Mouse (Mus musculus): ENCODE results near the gene Snrnp27. TPM values are rescaled to one million over a fixed set of nuclear protein-coding genes. Genes with fewer than 3 reads are reported as not detected.
A peak's percentile ranks its signal among the peaks of the same experiment; 100 is the strongest.

The Snrnp27 gene
- total RNA-seq (2021): 10 to 100 TPM; 57.6 to 58.1 TPM

DNA sequence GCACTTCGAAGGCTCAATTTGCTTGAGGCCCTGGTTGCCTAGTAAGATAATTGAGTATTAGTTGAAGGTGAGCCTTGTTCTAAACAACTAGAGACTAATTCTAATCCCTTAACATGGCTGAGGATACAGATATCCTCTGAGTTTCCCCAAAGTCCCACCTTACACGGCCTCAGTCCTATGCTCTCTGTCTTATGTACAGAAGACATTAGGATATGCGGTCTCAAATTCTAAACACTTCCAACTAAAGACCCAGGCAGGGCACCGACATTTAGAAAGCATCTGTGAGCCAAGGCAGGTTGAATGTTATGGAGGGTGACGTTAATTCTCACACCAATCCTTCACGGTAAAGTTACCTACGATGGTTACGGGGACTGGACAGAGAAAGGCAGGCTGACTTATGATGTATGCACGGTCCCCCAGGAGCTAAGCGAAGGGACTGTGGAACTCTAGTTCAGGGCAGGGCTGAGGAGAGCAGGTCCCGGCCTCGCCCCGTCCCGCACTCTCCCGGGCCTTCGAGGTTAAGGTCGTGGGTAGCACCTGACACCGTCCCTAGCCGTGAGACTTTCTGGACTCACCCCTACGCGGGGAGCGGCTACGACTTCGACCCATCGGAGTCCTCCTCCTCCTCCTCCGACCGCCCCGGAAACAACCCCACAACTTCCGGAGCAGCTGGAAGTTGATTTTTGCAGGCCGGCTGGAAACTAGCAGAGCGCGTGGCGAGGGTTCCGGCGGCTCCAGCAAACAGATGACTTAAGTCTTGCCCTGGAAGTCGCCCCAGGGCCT, at the start of gene Snrnp27:
TSS of gene Snrnp27 (minus strand) at position 651 of the 783 bp plus-strand sequence.
- intact Hi-C loops (cut with DNase I): no loop called here
- peak; percentile 86 to 89 for DNase-seq (ENCODE audit: low spot score in 2 of 2)

- intact Hi-C loops (cut with DNase I): loop anchor here (5.0 kb wide), 1 partner anchor 206 kb away; the partner anchor contains the start of gene Pcbp1
- peak; percentile 90 to 94 for DNase-seq (ENCODE audit: low spot score in 2 of 2)
These were observed 49.0 kb upstream of the Snrnp27 start, which contains the start of gene Gmcl1 for GRCm38 (mm10) chr6:86733183-86733876. Gmcl1 (minus strand) TSS chr6:86733383.

DNA sequence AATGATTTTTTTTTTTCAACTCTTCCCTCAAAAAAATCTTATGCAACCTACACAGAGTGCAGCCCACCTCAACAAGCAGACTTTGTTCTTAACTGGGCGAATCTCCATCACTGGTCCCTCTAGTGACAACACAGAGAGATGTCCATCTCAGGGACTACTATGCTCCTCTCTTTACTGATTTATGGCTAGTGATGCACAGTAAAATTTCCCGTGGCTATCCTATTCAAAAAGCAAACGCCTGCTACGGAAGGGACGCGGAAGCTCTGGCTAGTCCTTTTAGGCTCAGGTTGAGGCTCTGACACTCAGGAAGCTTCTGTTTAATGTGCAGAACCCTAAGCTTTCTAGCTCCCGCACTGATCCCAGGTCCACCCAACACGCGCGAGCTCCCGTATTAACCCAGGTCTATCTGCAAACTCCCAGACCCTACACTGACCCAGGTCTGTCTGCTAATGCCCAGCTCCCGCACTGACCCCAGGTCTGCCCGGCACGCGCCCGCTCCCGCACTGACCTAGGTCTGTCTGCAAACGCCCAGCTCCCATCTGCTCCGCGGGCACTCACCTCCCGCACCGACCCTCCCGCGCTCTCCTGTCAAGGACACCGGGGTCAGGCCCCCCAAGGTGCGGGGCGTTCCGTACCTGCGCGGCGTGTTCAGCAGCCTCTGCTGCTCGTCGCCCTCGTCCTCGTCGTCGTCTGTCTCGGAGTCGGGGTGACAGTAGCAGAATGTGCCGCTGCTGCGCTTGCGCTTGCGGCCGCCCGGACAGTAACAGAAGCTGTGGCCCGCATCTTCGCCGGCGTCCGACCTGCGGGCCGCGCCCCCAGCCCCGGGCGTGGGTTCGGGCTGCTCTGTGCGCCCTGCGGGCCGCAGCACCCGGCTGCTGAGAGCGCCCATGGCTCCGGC, 48.2 kb upstream of the Snrnp27 start:
- intact Hi-C loops (cut with DNase I): loop anchor here (5.0 kb wide), 1 partner anchor 205 kb away; the partner anchor contains the start of gene Pcbp1
- peak in 1 of 2 experiments; percentile 60 for DNase-seq (ENCODE audit: low spot score in 2 of 2)

- intact Hi-C loops (cut with DNase I): no loop called here
These were observed 44.4 kb upstream of the Snrnp27 start for GRCm38 (mm10) chr6:86728711-86729110.

GRCm38 (mm10) chr6:86721977-86722376, 37.7 kb upstream of the Snrnp27 start:
- DNase-seq (ENCODE audit: low spot score in 2 of 2): peak in 1 of 2 experiments; percentile 42
- intact Hi-C loops (cut with DNase I): no loop called here

More at GRCm38 (mm10) chr6:86728711-86729110, 44.4 kb upstream of the Snrnp27 start:
- no peak for DNase-seq (ENCODE audit: low spot score in 2 of 2)

GRCm38 (mm10) chr6:86708072-86708774, 23.9 kb upstream of the Snrnp27 start:
- intact Hi-C loops (cut with DNase I): no loop called here
- DNase-seq (ENCODE audit: low spot score in 2 of 2): no peak

GRCm38 (mm10) chr6:86702577-86702976, 18.3 kb upstream of the Snrnp27 start:
- DNase-seq (ENCODE audit: low spot score in 2 of 2): no peak
- intact Hi-C loops (cut with DNase I): no loop called here

DNA sequence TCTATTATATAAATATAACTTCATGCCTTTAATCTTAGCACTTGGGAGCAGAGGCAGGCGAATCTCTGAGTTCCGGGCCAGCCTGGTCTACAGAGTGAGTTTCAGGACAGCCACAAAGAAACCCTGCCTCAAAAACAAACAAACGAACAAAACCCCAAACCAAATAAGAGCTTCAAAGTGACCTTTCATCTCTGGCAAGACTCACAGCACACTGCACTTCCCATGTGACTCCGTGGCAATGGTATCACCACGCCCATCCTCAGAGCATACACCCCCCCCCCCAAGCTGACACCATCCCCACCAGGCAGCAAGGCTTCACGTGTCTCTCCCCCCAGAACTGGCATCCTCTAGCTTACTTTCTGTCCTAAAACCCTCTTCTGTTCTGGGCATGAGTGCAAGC, 13.6 kb upstream of the Snrnp27 start:
- intact Hi-C loops (cut with DNase I): no loop called here
- DNase-seq (ENCODE audit: low spot score in 2 of 2): no peak

DNA sequence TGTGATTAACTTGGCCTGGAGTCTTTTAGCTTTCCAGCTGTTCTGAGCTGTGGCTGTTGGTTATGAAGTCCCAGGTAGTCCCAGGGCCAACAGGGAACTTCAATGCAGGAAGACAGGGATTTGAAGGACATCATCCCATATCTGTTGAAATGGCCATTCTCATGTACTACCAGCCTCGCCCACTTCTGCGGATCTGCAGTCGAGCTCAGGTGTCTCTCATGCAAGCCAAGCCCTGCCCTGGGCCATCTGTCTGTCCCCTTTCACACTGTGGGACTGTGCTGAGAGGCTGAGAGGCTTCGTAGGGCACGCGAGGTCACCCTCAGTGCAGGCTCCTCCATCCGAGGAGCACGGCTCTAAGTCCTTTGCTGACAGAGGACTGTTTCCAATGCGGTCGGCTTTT, 11.9 kb upstream of the Snrnp27 start:
- DNase-seq (ENCODE audit: low spot score in 2 of 2): no peak
- intact Hi-C loops (cut with DNase I): no loop called here

DNA sequence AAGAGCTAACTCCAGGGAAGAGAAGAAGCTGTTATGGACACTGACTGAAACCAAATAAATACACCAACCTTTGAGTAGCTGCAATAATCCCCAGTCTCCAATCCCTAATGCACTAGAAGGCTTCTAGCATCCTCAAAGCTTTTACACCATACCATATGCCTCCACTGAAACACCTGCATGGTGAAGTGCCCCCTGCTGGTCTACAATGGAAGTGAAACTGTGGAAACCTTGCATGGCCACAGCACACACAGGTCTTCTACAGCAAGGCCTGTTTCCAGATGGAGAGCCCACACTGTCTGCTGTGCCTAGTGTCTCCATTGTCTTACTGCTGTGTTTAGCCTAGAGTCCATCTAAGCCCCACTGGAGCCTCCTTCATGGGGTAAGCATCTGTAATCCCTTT, 10.1 kb upstream of the Snrnp27 start:
- DNase-seq (ENCODE audit: low spot score in 2 of 2): peak; percentile 23 to 47
- intact Hi-C loops (cut with DNase I): no loop called here

- intact Hi-C loops (cut with DNase I): no loop called here
- no peak for DNase-seq (ENCODE audit: low spot score in 2 of 2)
These were observed 5.3 kb upstream of the Snrnp27 start for GRCm38 (mm10) chr6:86689671-86690070.

GRCm38 (mm10) chr6:86686971-86687370, 2.6 kb upstream of the Snrnp27 start:
- intact Hi-C loops (cut with DNase I): no loop called here

DNA sequence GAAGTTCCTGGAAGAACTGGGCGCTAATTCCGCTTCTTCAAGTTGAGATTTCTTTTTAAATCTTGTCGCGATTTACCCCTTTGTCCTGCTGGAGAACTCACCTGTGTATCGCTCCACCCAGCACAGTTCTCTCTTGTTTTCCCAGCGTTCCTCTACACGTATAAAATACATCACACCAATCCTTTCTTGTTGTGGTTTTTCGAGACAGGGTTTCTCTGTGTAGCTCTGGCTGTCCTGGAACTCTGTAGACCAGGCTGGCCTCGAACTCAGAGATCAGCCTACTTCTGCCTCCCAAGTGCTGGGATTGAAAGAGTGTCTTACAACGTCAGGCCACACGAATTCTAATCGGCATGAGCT, 311 bp upstream of the Snrnp27 start:
- intact Hi-C loops (cut with DNase I): no loop called here
- DNase-seq (ENCODE audit: low spot score in 2 of 2): no peak

More at GRCm38 (mm10) chr6:86686971-86687370, 2.6 kb upstream of the Snrnp27 start:
- DNase-seq (ENCODE audit: low spot score in 2 of 2): no peak

DNA sequence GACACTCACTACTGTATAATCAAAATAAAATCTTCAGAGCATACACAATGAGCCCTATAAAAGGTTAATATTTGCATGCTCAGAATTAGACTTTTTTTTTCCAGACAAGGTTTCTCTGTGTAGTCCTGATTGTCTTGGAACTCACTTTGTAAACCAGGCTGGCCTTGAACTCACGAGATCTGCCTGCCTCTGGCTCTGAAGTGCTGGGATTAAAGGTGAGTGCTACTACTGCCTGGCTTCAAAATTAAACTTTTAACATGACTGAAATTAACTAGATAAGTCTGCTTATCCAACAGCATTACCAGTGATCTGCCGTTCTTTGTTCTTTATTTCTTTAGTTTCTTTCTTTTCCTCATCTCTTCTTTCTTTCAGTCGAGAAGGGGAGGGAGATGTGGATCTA, 3.0 kb downstream of the Snrnp27 start:
- intact Hi-C loops (cut with DNase I): no loop called here
- no peak for DNase-seq (ENCODE audit: low spot score in 2 of 2)

- intact Hi-C loops (cut with DNase I): no loop called here
- no peak for DNase-seq (ENCODE audit: low spot score in 2 of 2)
These were observed 6.0 kb downstream of the Snrnp27 start for GRCm38 (mm10) chr6:86678341-86678740.

DNA sequence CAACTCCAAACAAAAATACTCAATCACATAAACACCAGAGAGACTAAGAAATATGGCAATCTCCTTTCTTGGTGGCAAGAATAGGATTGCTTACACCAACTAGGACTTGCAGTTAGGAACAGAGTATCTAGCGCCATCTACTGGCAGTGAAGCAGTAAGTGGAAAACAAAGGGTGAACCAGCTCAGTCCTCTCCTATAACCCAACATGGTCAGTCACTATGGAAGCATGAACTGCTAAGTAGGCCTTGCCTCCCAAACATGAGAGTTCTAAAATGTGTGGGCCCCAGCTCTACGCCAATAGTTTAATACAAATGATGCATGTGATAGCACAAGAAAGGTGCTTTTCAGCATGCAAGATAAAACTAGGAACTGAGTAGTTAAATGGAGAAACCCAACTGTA, 13.4 kb downstream of the Snrnp27 start:
- peak; percentile 77 to 83 for DNase-seq (ENCODE audit: low spot score in 2 of 2)
- intact Hi-C loops (cut with DNase I): loop anchor here (1.0 to 5.0 kb wide), 3 partner anchors 144 to 214 kb away; partner anchors contain the start of gene Pcbp1

GRCm38 (mm10) chr6:86669240-86669727, 15.0 kb downstream of the Snrnp27 start:
- peak; percentile 100 for DNase-seq (ENCODE audit: low spot score in 2 of 2)
- intact Hi-C loops (cut with DNase I): loop anchor here (1.0 to 5.0 kb wide), 2 partner anchors 84 to 122 kb away; no protein-coding TSS in a partner anchor

DNA sequence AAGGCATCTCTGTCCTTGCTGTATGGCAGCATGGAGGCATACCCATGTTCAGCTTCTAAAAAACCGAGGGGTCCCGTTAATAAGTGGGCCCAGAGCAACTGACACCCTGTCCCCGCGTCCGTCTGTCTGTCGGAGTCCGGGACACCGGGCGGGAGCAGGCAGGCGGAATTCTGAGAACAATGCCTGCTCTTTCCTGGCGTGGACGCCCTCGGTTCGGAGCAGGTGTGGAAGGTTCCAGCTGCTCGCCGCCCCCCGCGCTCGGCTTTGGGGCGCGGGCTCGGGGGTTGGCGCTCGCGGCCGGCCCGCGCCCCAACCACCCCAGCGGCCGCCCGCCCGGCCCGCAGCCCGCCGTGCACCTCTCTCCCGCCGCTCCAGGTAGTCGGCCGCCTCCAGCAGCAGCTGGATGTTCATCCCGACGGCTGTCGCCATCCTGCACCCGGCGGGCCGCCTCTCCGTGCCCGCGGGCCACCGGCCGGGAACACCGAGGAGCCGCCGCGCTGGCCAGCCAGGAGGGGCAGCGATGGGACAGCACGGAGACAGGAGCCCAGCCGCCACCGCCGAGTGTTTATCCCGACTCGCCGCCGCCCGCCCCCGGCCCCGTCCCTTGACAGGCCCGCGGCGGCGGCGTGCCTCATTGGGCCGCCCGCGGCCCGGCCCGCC, 15.6 kb downstream of the Snrnp27 start, which contains the start of gene Mxd1:
TSS of gene Mxd1 (minus strand) at position 582 of the 660 bp plus-strand sequence.
- intact Hi-C loops (cut with DNase I): loop anchor here (1.0 to 5.0 kb wide), 2 partner anchors 83 to 121 kb away; no protein-coding TSS in a partner anchor
- no peak for DNase-seq (ENCODE audit: low spot score in 2 of 2)

All from left cerebral cortex, postnatal 25 days (tissue).